Mouse (Mus musculus): ENCODE results near the gene Csn2. TPM values are rescaled to one million over a fixed set of nuclear protein-coding genes. Genes with fewer than 3 reads are reported as not detected.

Csn2 gene
- not detected in 2 replicates for polyA plus RNA-seq (2015; fragmentation: Nextera tagmentation; extraction: Ambion mirVana)

DNA sequence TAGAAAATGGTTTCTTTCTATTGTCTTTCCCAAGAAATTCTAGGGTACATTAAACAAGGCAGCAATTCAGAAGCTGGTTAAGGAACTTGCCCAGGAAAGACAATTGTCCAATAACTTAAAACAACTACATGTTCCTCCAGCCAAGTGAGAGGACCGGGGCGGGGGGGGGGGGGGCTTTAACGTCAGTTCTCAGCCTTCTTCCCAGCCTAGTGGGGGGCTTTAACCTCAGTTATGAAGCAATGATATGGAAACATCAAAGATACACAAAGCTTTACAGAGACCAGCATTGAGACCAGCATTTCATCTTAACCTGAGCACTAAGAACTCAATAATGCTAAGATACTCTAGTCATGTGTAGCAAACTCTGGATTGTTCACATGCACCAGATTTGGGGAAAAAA, at the start of gene Csn2:
Csn2 (minus strand) TSS at position 101 of the 400 bp plus-strand sequence.

DNA sequence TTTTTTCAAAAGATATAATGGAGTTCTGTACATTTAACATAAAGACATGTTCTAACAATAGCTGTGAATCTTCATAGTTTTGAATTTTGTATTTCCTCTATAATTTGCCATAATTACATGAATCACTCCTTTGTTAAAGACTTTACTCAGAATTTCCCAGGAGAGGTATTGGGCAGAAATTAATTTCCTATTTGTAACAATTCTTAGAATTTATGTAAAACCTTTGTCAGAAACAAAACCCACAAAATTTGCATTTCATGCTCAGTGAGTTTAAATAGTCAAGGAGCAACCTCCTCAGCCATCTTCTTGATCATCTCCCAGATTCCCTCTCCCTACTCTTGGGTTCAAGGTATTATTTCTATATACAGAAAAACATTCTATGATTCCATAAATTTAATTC, 33.5 kb downstream of the Csn2 start, which contains the start of gene Csn1s1:
Csn1s1 (plus strand) TSS at position 301 of the 400 bp plus-strand sequence.

Other genes with a start within 250 kb of the Csn2 start
- not detected in 2 replicates for gene Ugt2a2, start 217.4 kb downstream of the Csn2 start, polyA plus RNA-seq (2015; fragmentation: Nextera tagmentation; extraction: Ambion mirVana)
- not detected in 2 replicates for gene Gm43638, start 212.8 kb downstream of the Csn2 start, polyA plus RNA-seq (2015; fragmentation: Nextera tagmentation; extraction: Ambion mirVana)
- not detected in 2 replicates for gene Ugt2a1, start 208.8 kb downstream of the Csn2 start, polyA plus RNA-seq (2015; fragmentation: Nextera tagmentation; extraction: Ambion mirVana)
- not detected in 2 replicates for gene Sult1b1, start 161.4 kb downstream of the Csn2 start, polyA plus RNA-seq (2015; fragmentation: Nextera tagmentation; extraction: Ambion mirVana)
- gene Sult1d1, start 130.6 kb downstream of the Csn2 start, polyA plus RNA-seq (2015; fragmentation: Nextera tagmentation; extraction: Ambion mirVana): not detected in 2 replicates
- gene Sult1e1, start 108.0 kb downstream of the Csn2 start, polyA plus RNA-seq (2015; fragmentation: Nextera tagmentation; extraction: Ambion mirVana): 0.10 TPM in 1 of 2 replicates, not detected in the other
- gene Csn1s1, start 33.4 kb downstream of the Csn2 start, polyA plus RNA-seq (2015; fragmentation: Nextera tagmentation; extraction: Ambion mirVana): not detected in 2 replicates
- gene Csn1s2a, start 74.9 kb upstream of the Csn2 start, polyA plus RNA-seq (2015; fragmentation: Nextera tagmentation; extraction: Ambion mirVana): not detected in 2 replicates
- gene Csn1s2b, start 108.5 kb upstream of the Csn2 start, polyA plus RNA-seq (2015; fragmentation: Nextera tagmentation; extraction: Ambion mirVana): not detected in 2 replicates
- not detected in 2 replicates for gene Prr27, start 126.1 kb upstream of the Csn2 start, polyA plus RNA-seq (2015; fragmentation: Nextera tagmentation; extraction: Ambion mirVana)
- not detected in 2 replicates for gene Odam, start 185.4 kb upstream of the Csn2 start, polyA plus RNA-seq (2015; fragmentation: Nextera tagmentation; extraction: Ambion mirVana)
- gene Csn3, start 225.9 kb upstream of the Csn2 start, polyA plus RNA-seq (2015; fragmentation: Nextera tagmentation; extraction: Ambion mirVana): 0.19 TPM in 1 of 2 replicates, not detected in the other

Measured in skeletal muscle tissue, postnatal 0 days (tissue).